8 mouse cellular contexts compared by ENCODE assay signal in the genomic region with DNA sequence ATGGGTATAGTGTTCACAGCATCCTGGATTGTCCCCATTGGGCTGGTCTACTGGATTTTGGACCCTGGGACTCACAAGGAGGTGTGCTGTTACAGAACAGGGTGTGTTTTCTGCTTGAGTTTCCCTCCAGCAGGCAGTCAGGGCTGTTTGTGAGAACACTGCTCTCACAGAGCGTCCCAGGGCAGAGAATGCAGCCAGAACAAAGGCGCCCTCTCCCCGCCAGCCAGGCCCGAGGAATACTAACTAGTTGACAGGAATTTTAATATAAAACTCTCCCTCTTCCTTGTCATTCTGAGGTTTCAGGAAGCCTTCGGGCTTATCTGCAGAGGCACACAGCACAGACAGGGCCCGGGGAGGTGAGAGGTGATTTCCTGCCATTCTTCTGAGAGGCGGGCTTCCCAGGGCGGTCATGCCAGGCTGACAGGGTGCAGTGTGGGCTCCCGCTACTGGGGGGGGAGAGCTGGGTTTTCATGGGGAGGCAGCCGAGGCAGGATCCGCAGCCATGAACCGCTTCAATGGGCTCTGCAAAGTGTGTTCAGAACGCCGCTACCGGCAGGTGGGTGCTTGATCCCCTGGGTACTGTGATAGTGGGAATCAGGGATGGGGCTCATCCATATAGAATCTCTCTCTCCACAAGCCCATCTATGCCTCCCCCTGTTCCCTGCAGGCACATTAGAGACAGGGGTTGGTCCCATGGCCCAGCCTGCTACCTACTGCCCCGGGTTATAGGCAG. TPM values are rescaled to one million over a fixed set of nuclear protein-coding genes. Genes with fewer than 3 reads are reported as not detected.
DNase-seq lines count a peak whose midpoint lies in the region; ATAC-seq and TF ChIP-seq lines count a peak whose summit lies in the region.

No protein-coding gene starts in this region.

- no peak overlapping the region for H3K4me3 ChIP-seq in liver, postnatal 0 days (ENCODE audit: low read depth, low read length)
- H3K4me3 ChIP-seq in olfactory bulb, adult 2 months (ENCODE audit: insufficient read depth, low read depth, low read length) = peak overlapping the region; percentile 19

- H3K9me3 ChIP-seq in liver, postnatal 0 days (ENCODE audit: low read length) = no peaks in the 10 kb centered on the region

- no peak for TF ChIP-seq EP300 in liver, postnatal 0 days (IDR thresholded peaks at IDR 0.05; ENCODE audit: low read depth)

- H3K27ac ChIP-seq in liver, postnatal 0 days (ENCODE audit: low read depth) = peak overlapping the region; percentile 44
- H3K27ac ChIP-seq in olfactory bulb, adult 2 months (ENCODE audit: insufficient read depth, low read depth, low read length) = peak overlapping the region; percentile 43

- WGBS in liver, postnatal 0 days (ENCODE audit: insufficient replicate concordance) = 48% methylated on average over 16 of the region's 16 CpGs
- 69% methylated on average over 16 of the region's 16 CpGs for WGBS in olfactory bulb, adult 2 months

- H3K4me1 ChIP-seq in liver, postnatal 0 days (ENCODE audit: insufficient read depth) = no peaks in the 10 kb centered on the region
- peaks cover 37% of the 10 kb centered on the region for H3K4me1 ChIP-seq in olfactory bulb, adult 2 months (ENCODE audit: control insufficient read depth, insufficient read depth, low read length)

- no peak for TF ChIP-seq CTCF in liver, postnatal 0 days (IDR thresholded peaks at IDR 0.05; ENCODE audit: low read depth)
- TF ChIP-seq CTCF in olfactory bulb, adult 2 months (IDR thresholded peaks at IDR 0.05; ENCODE audit: insufficient read depth, low read depth, low read length) = no peak

- no peak overlapping the region for H3K4me2 ChIP-seq in liver, postnatal 0 days (ENCODE audit: low read depth, low read length)

- H3K36me3 ChIP-seq in liver, postnatal 0 days (replicated peaks; ENCODE audit: insufficient read depth, low read length) = no peaks in the 10 kb centered on the region

- no peak for TF ChIP-seq POLR2A in olfactory bulb, adult 2 months (IDR thresholded peaks at IDR 0.05; ENCODE audit: insufficient read depth, low read depth, low read length)

- no peaks in the 10 kb centered on the region for H3K27me3 ChIP-seq in liver, postnatal 0 days (ENCODE audit: insufficient read depth, low read length)

- no peak overlapping the region for H3K9ac ChIP-seq in liver, postnatal 0 days (replicated peaks)

- DNase-seq in CD4-positive, CD25-positive, alpha-beta regulatory T cell, adult 2 months (ENCODE audit: low read depth, low spot score) = peak; percentile 51
- peak; percentile 63 for DNase-seq in adrenal gland, adult 8-10 months
- peak; percentile 81 for DNase-seq in heart, adult 8-10 months (ENCODE audit: low spot score)
- DNase-seq in kidney, adult 11 months = peak; percentile 81
- DNase-seq in liver, postnatal 0 days = peak; percentile 40
- no peak for DNase-seq in ovary, adult 18-20 months (ENCODE audit: low spot score)

- peak; percentile 77 for ATAC-seq in liver, postnatal 0 days
- ATAC-seq in cerebellum, adult (ENCODE audit: insufficient number of reproducible peaks, low FRiP score, low TSS enrichment) = no peak

RNA-seq across cellular contexts. Expression of gene Rgs3, which starts 59.8 kb away (rescaled TPM):
- 10 to 100 TPM; 30.0 to 44.5 (median 38.0) TPM for total RNA-seq in adrenal gland, adult 8-10 months (2022)
- 10 to 100 TPM; 25.6 to 34.3 (median 30.5) TPM for total RNA-seq in heart, adult 8-10 months (2022)
- polyA plus RNA-seq in liver, postnatal 0 days (2015; fragmentation: Nextera tagmentation; extraction: Ambion mirVana) = 6.6 and 6.7 TPM in 2 replicates
- not detected in 2 replicates for polyA plus RNA-seq in olfactory bulb, adult 2 months (2012; ENCODE audit: insufficient read depth, insufficient read length, low replicate concordance, missing spikeins)
